Mouse (Mus musculus) adrenal gland, adult 8-10 months (tissue): ENCODE results near the gene Dhx9. TPM values are rescaled to one million over a fixed set of nuclear protein-coding genes. Genes with fewer than 3 reads are reported as not detected.
"Not testable (repeated sequence)": the region's sequence is repeated elsewhere in the genome, so short reads cannot be mapped to it uniquely, and the experiment has no call there.

ENCODE experiments used
- DNase-seq: peaks from one replicate; pipeline ENCODE4 v3.0.0; 2022
- total RNA-seq, 4 experiments: library from RNA; stranded (reverse); gene quantifications; 2 replicates each; pipeline ENCODE4 v1.2.4; 2022

The Dhx9 gene
- total RNA-seq, 4 experiments from 2014 or later, result 95.2 to 124 (median 108) TPM

- not testable (repeated sequence) for DNase-seq
Measured at GRCm38 (mm10) chr1:153416271-153416832, 71.1 kb downstream of the Dhx9 start.

DNA sequence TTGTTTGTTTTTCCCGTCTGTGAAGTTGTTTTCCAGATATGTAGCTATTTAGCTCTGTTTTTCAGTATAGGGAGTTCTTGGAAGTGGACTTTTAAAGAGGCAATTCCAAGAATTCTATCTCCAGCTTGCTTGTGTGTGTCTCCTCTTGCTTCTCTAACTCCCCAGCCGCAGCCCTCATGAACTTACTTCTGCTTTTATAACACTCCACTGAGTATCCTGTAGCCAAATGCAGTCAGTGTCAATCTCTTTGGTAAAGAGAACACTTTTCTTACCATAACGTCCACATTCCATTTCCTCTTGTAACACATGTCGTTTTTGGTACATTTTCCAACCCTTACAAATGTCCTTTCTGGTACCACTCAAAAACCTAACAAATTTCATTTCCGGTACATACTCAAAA, 71.7 kb downstream of the Dhx9 start:
- not testable (repeated sequence) for DNase-seq

DNA sequence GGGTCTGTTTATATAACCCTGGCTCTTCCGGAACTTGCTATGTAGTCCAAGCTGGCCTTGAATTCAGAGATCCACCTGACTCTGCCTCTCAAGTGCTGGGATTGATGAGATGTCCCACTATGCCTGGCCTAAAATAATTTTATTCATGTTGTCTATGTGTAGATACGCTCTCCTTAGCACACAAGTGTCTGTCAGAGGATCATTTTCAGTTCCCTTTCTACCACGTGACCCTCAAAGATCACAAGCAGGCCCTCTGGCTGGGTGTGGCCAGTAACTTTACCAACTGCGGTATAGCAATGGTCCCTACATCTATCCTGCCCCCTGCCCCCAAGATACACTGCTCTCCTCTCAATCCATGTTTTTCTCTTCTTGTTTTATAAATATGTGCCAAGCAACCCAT, 72.5 kb downstream of the Dhx9 start:
- DNase-seq, result no peak

DNA sequence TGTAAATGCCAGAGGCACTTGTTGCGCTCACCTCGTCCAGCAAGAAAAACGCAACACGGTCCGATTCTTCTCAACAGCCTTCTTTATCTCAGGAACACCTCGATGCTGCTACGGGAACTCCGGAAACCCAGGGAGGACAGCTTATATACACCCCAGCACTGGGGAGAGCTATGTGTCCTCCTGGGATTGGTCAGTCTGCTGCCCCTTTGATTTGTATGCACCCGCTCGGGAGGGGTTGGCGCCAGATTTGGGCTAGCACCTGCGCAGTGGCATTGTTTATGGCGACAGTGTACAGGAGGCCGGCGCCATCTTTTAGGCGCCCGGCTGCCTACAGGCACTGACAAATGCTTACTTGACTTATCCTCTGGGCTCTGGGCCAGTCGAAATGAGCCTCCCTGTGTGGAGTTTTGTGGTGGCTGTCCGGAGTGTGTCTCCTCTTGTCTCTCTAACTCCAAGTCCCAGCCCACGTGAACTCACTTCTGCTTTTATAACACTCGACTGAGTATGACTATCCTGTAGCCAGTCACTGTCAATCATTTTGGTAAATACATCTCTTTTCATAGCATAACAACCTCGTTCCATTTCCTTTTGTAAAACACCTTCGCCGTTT, 73.2 kb downstream of the Dhx9 start:
- DNase-seq, result peak; percentile 53

GRCm38 (mm10) chr1:153413397-153414020, 74.0 kb downstream of the Dhx9 start:
- DNase-seq, result not testable (repeated sequence)

- DNase-seq, result not testable (repeated sequence)
Measured at GRCm38 (mm10) chr1:153412663-153413396, 74.6 kb downstream of the Dhx9 start.

GRCm38 (mm10) chr1:153411723-153412122, 75.7 kb downstream of the Dhx9 start:
- no peak for DNase-seq

DNA sequence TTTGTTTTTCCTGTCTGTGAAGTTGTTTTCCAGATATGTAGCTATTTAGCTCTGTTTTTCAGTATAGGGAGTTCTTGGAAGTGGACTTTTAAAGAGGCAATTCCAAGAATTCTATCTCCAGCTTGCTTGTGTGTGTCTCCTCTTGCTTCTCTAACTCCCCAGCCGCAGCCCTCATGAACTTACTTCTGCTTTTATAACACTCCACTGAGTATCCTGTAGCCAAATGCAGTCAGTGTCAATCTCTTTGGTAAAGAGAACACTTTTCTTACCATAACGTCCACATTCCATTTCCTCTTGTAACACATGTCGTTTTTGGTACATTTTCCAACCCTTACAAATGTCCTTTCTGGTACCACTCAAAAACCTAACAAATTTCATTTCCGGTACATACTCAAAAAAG, 76.5 kb downstream of the Dhx9 start:
- DNase-seq, result not testable (repeated sequence)

GRCm38 (mm10) chr1:153408296-153408695, 79.2 kb downstream of the Dhx9 start:
- DNase-seq, result not testable (repeated sequence)

DNA sequence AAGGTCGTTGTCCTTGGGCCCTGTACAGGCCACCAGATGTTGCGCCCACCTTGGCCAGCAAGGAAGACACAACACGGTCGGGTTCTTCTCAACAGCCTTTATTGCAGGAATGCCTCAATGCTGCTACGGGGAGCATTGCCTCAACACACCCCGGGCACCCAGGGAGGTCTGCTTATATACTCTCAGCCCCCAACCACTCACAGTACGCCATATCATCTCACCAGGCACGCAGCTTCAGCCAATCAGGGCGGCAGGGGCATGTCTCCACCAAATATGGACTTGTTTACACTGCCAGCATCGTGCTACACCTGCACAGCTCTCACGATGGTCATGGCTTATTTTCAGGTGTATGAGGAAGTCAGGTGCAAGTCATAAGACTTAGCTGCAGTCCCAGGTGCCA, 79.8 kb downstream of the Dhx9 start:
- DNase-seq, result not testable (repeated sequence)

Other genes with a start within 250 kb of the Dhx9 start
- gene Lamc1, start 154.9 kb downstream of the Dhx9 start, total RNA-seq, result 10 to 100 TPM; 49.8 to 71.5 (median 61.8) TPM
- gene Shcbp1l, start 62.5 kb downstream of the Dhx9 start, total RNA-seq, result under 1 TPM in 3 of 4 experiments, not detected in 1; 0.10 to 0.55 (median 0.16) TPM
- 1 to 10 TPM; 3.0 to 6.7 (median 4.7) TPM for gene Npl, start 62.4 kb upstream of the Dhx9 start, total RNA-seq
- under 1 TPM; 0.03 to 0.25 (median 0.15) TPM for gene Rgs8, start 165.4 kb upstream of the Dhx9 start, total RNA-seq